Mouse (Mus musculus): Measurements from ENCODE around the gene Trib3. TPM values are rescaled to one million over a fixed set of nuclear protein-coding genes. Genes with fewer than 3 reads are reported as not detected.

Trib3 gene
- polyA plus RNA-seq, 1 experiment from 2014 or later, result 5.0 TPM

DNA sequence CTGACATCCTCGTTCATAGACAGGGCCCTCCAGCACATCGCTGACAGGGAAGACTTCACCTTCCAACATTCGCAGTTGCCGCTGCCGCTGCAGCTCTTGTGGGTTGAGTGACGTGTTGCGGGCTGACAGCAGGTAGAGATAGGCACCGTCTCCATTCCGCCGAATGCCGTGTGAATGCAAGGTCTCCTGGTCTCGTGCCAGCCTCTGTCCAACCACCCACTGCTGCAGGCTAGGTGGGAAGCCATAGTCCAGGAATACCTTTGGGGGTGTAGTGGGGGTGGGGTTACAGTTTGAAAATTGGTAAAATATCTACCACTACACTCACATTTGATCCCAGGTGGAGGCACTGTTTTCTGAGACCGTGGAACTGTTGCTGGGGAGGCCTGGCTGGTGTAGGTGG is 17.7 kb downstream of the Trib3 start:
- Histone ChIP-seq H3K9ac (ENCODE audit: low read length) (no peak overlapping the region), H3K4me3 (ENCODE audit: low read length) (no peak overlapping the region), H3K4me2 (ENCODE audit: low read depth, low read length) (no peak overlapping the region), H3K4me1 (replicated peaks; ENCODE audit: control insufficient read depth, insufficient read depth, low read length) (peaks cover 10% of the 10 kb centered on the region; the same call in 1 of the 2 replicates), H3K27ac (ENCODE audit: low read length) (no peak overlapping the region), H3K36me3 (ENCODE audit: control insufficient read depth, insufficient read depth, low read length) (peaks cover 30% of the 10 kb centered on the region), H3K9me3 (ENCODE audit: control insufficient read depth, low read length) (no peaks in the 10 kb centered on the region), H3K27me3 (ENCODE audit: control insufficient read depth, insufficient read depth, low read depth, low read length) (no peaks in the 10 kb centered on the region)
- ATAC-seq (ENCODE audit: low read depth), result no peak
- 87% methylated on average over 13 of the region's 13 CpGs for WGBS

DNA sequence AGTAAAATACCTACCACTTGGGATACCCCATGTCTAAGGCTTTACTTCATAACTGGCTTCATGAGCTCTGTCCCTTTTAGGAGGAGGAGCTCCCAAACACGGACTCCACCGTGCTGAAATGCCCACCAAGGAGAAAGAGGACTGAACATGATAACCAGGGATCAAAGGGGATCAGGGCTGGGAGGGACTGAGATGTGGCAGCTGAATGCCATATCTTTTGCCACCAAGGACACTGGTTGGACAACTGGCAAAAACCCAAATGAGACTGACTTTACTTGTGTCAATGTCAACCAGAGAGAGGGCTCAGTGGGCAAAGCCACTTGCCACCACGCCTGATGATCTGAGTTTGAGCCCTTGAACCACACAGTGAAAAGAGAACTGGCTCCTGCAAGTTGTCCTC is 19.0 kb downstream of the Trib3 start:
- no peak for ATAC-seq (ENCODE audit: low read depth)
- no peaks in the 10 kb centered on the region for H3K27me3 ChIP-seq (ENCODE audit: control insufficient read depth, insufficient read depth, low read depth, low read length)
- H3K4me1 ChIP-seq (replicated peaks; ENCODE audit: control insufficient read depth, insufficient read depth, low read length), result no peaks in the 10 kb centered on the region
- no peaks in the 10 kb centered on the region for H3K9me3 ChIP-seq (ENCODE audit: control insufficient read depth, low read length)
- 81% methylated on average over 3 of the region's 3 CpGs for WGBS
- H3K9ac ChIP-seq (ENCODE audit: low read length), result no peak overlapping the region
- peaks cover 33% of the 10 kb centered on the region for H3K36me3 ChIP-seq (ENCODE audit: control insufficient read depth, insufficient read depth, low read length)
- no peak overlapping the region for H3K4me2 ChIP-seq (ENCODE audit: low read depth, low read length)
- H3K4me3 ChIP-seq (ENCODE audit: low read length), result no peak overlapping the region
- H3K27ac ChIP-seq (ENCODE audit: low read length), result no peak overlapping the region

DNA sequence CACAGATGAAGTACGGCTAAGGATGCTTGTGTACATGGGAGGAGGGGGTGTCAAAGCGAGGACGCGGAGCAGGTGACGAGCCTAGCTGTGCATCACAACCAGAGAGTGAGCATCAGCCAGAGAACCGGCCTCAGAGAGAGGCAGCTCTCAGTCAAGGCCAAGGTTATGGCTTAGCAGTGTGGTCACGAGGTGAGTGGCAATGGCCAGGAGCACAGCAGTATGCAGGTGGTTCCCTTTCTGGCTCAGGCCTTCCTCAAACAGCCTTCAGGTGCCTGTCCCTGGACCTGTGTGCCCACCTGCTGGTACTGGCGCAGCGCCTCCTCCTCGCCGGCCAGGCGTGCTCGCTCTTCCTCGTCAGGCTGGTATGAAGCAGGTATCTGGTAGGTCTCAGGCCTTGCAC is 19.9 kb downstream of the Trib3 start:
- Histone ChIP-seq H3K9ac (ENCODE audit: low read length) (no peak overlapping the region), H3K4me1 (replicated peaks; ENCODE audit: control insufficient read depth, insufficient read depth, low read length) (no peaks in the 10 kb centered on the region), H3K27ac (ENCODE audit: low read length) (no peak overlapping the region), H3K27me3 (ENCODE audit: control insufficient read depth, insufficient read depth, low read depth, low read length) (no peaks in the 10 kb centered on the region), H3K4me3 (ENCODE audit: low read length) (no peak overlapping the region), H3K4me2 (ENCODE audit: low read depth, low read length) (no peak overlapping the region), H3K36me3 (ENCODE audit: control insufficient read depth, insufficient read depth, low read length) (peaks cover 36% of the 10 kb centered on the region), H3K9me3 (ENCODE audit: control insufficient read depth, low read length) (no peaks in the 10 kb centered on the region)
- no peak for ATAC-seq (ENCODE audit: low read depth)
- WGBS, result 91% methylated on average over 14 of the region's 14 CpGs

DNA sequence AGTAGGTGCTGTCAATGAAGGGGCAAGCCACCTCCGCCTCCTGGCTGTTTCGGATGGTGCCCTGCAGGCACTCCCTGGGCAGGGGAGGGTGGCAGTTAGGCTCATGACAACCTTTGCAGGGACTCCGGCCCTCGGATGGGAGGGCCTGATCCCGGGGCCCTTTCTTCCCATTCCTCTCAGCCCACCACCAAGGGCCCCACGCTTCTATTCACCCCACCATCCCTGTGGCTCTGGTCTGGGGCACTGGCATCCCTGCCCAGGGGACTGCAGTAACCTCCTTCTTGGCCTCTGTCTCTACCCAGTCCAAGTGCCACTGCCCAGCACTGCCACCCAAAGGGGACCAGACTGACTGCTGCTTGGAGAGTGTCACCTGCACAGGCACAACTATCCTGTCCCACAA is 21.6 kb downstream of the Trib3 start:
- Histone ChIP-seq H3K9ac (ENCODE audit: low read length) (no peak overlapping the region), H3K27me3 (ENCODE audit: control insufficient read depth, insufficient read depth, low read depth, low read length) (no peaks in the 10 kb centered on the region), H3K9me3 (ENCODE audit: control insufficient read depth, low read length) (no peaks in the 10 kb centered on the region), H3K27ac (ENCODE audit: low read length) (no peak overlapping the region), H3K4me3 (ENCODE audit: low read length) (no peak overlapping the region), H3K4me2 (ENCODE audit: low read depth, low read length) (no peak overlapping the region), H3K36me3 (ENCODE audit: control insufficient read depth, insufficient read depth, low read length) (peaks cover 41% of the 10 kb centered on the region), H3K4me1 (replicated peaks; ENCODE audit: control insufficient read depth, insufficient read depth, low read length) (no peaks in the 10 kb centered on the region)
- WGBS, result 99% methylated on average over 6 of the region's 6 CpGs
- ATAC-seq (ENCODE audit: low read depth), result no peak

DNA sequence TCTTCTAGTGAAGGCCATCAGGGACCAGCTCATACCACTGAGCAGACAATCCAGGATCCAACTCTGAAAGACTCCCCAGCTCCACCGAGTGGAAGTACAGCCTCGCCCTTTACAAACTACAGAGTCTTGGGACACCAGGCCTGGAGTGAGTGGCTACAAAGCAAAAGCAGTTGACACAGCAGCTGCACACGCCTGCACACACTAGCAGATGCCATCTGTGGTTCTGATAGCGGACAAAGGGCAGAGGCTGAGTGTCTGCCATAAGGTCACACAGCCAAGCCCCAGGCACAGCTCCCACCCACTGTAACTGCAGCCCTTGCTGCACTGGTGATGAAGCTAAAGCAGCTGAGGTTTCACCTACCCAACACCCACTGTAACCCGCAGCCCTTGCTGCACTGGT is 22.3 kb downstream of the Trib3 start:
- no peak overlapping the region for H3K9ac ChIP-seq (ENCODE audit: low read length)
- no peak overlapping the region for H3K4me3 ChIP-seq (ENCODE audit: low read length)
- no peaks in the 10 kb centered on the region for H3K27me3 ChIP-seq (ENCODE audit: control insufficient read depth, insufficient read depth, low read depth, low read length)
- no peak for ATAC-seq (ENCODE audit: low read depth)
- H3K4me2 ChIP-seq (ENCODE audit: low read depth, low read length), result no peak overlapping the region
- no peaks in the 10 kb centered on the region for H3K9me3 ChIP-seq (ENCODE audit: control insufficient read depth, low read length)
- H3K4me1 ChIP-seq (replicated peaks; ENCODE audit: control insufficient read depth, insufficient read depth, low read length), result no peaks in the 10 kb centered on the region
- no peak overlapping the region for H3K27ac ChIP-seq (ENCODE audit: low read length)
- peaks cover 41% of the 10 kb centered on the region for H3K36me3 ChIP-seq (ENCODE audit: control insufficient read depth, insufficient read depth, low read length)
- 83% methylated on average over 5 of the region's 5 CpGs for WGBS

DNA sequence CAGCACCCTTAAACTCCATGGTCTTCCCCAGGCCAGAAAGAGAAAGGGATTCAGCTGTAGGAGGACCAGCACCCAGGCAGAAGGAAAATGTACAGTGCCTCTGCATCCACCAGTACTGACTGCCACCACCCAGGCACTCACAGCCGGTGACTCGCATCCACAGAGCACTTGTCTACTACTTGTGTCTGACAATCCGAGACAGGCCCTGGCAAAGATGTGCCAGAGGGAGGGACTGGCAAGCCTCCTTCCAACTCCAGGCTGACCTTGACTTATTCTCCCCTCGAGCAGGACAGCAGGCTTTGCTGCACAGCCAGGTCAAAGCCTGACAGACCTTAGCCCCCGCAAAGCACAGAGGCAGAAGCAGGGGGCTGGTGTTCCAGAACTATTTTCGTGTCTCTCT is 26.8 kb downstream of the Trib3 start:
- Histone ChIP-seq H3K27me3 (ENCODE audit: control insufficient read depth, insufficient read depth, low read depth, low read length) (no peaks in the 10 kb centered on the region), H3K4me3 (ENCODE audit: low read length) (no peak overlapping the region), H3K4me1 (replicated peaks; ENCODE audit: control insufficient read depth, insufficient read depth, low read length) (no peaks in the 10 kb centered on the region), H3K9ac (ENCODE audit: low read length) (no peak overlapping the region), H3K27ac (ENCODE audit: low read length) (no peak overlapping the region), H3K4me2 (ENCODE audit: low read depth, low read length) (no peak overlapping the region), H3K9me3 (ENCODE audit: control insufficient read depth, low read length) (no peaks in the 10 kb centered on the region), H3K36me3 (ENCODE audit: control insufficient read depth, insufficient read depth, low read length) (peaks cover 44% of the 10 kb centered on the region)
- ATAC-seq (ENCODE audit: low read depth), result no peak
- 71% methylated on average over 6 of the region's 6 CpGs for WGBS

DNA sequence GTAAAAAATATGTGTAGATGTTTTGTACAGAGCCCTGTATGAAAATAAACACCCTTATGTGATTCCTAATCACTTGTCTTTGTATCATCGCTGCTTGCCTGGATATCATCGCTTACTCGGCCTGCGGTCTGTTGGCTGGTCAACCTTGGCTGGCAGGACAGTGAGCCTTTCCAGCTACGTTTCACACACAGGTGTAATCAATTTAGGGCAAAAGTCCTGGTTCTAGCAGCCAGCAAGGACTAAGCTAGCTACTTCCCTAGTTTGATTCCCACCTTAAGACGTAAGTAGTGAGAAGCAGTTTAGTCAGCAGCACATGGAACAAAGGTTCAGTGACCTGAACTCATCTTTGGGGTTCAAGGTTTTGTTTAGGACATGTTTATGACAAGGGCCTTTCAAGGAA is 29.9 kb downstream of the Trib3 start:
- no peaks in the 10 kb centered on the region for H3K9me3 ChIP-seq (ENCODE audit: control insufficient read depth, low read length)
- H3K4me2 ChIP-seq (ENCODE audit: low read depth, low read length), result no peak overlapping the region
- no peaks in the 10 kb centered on the region for H3K4me1 ChIP-seq (replicated peaks; ENCODE audit: control insufficient read depth, insufficient read depth, low read length)
- no peak overlapping the region for H3K9ac ChIP-seq (ENCODE audit: low read length)
- WGBS, result 88% methylated on average over 6 of the region's 6 CpGs
- H3K27me3 ChIP-seq (ENCODE audit: control insufficient read depth, insufficient read depth, low read depth, low read length), result no peaks in the 10 kb centered on the region
- peaks cover 59% of the 10 kb centered on the region for H3K36me3 ChIP-seq (ENCODE audit: control insufficient read depth, insufficient read depth, low read length)
- no peak overlapping the region for H3K27ac ChIP-seq (ENCODE audit: low read length)
- ATAC-seq (ENCODE audit: low read depth), result no peak
- no peak overlapping the region for H3K4me3 ChIP-seq (ENCODE audit: low read length)

DNA sequence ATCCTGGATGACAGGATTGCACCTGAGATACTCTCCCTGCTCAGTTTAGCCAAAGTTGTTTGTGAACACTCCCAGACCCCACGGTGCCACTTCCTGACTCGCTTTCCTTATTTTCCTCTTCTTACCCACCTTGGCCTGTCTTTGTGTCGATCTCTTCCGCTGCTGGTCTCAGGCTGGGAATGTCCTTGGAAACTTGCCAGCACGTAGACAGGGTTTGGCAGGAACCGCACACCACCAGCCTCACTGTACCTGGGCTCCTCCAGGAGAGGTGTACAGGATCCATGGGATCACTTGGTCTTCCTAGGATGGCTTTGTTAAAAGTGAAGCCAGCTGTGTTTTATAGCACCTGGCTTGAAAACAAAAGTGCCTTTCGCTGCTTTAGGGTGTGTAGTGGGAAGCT is 30.8 kb downstream of the Trib3 start:
- Histone ChIP-seq H3K9ac (ENCODE audit: low read length) (no peak overlapping the region), H3K27me3 (ENCODE audit: control insufficient read depth, insufficient read depth, low read depth, low read length) (no peaks in the 10 kb centered on the region), H3K27ac (ENCODE audit: low read length) (no peak overlapping the region), H3K4me3 (ENCODE audit: low read length) (no peak overlapping the region), H3K4me2 (ENCODE audit: low read depth, low read length) (no peak overlapping the region), H3K9me3 (ENCODE audit: control insufficient read depth, low read length) (no peaks in the 10 kb centered on the region), H3K36me3 (ENCODE audit: control insufficient read depth, insufficient read depth, low read length) (peaks cover 61% of the 10 kb centered on the region), H3K4me1 (replicated peaks; ENCODE audit: control insufficient read depth, insufficient read depth, low read length) (no peaks in the 10 kb centered on the region)
- WGBS, result 43% methylated on average over 7 of the region's 7 CpGs
- no peak for ATAC-seq (ENCODE audit: low read depth)

DNA sequence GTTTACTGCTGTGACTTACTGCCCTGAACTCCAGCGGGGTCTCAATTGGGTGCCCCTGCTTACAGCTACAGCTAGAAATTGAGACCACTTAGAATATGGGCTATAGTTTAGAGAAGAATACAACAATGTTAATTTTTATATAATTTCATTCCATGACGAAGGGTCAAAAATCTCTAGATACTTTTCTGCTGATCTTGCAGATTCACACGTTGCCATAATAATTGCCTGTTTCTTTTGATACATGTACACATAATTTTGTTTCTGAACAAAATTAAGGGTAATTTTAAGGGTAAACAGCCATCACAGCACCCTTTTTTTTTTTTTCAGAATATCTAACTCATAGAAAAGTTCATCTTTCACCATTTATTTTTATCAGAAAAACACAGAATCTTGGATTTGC is 36.6 kb downstream of the Trib3 start:
- Histone ChIP-seq H3K27me3 (ENCODE audit: control insufficient read depth, insufficient read depth, low read depth, low read length) (no peaks in the 10 kb centered on the region), H3K9ac (ENCODE audit: low read length) (no peak overlapping the region), H3K4me3 (ENCODE audit: low read length) (no peak overlapping the region), H3K4me2 (ENCODE audit: low read depth, low read length) (no peak overlapping the region), H3K4me1 (replicated peaks; ENCODE audit: control insufficient read depth, insufficient read depth, low read length) (no peaks in the 10 kb centered on the region), H3K36me3 (ENCODE audit: control insufficient read depth, insufficient read depth, low read length) (peaks cover 62% of the 10 kb centered on the region), H3K9me3 (ENCODE audit: control insufficient read depth, low read length) (no peaks in the 10 kb centered on the region), H3K27ac (ENCODE audit: low read length) (no peak overlapping the region)
- WGBS, result 91% methylated on average over 3 of the region's 3 CpGs
- ATAC-seq (ENCODE audit: low read depth), result no peak

DNA sequence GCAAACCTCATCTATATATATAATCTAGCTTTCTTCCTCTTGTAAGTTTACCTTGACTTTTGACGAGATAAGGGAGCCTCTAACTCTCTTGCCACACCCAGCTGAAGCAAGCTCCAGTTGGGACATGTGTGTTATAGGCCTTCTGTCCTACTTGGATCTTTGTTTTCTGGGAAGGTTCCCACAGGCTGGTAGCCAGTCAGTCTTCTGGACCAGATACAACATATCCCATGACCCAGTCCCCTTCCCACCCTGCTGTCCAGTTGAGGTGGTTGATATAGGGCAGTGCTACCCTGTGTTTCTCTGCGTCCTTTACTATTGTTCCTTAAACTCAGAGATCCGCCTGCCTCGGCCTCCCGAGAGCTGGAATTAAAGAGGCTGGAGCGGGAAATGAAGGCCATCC is 38.4 kb downstream of the Trib3 start:
- no peak for ATAC-seq (ENCODE audit: low read depth)
- 91% methylated on average over 6 of the region's 6 CpGs for WGBS
- no peaks in the 10 kb centered on the region for H3K4me1 ChIP-seq (replicated peaks; ENCODE audit: control insufficient read depth, insufficient read depth, low read length)
- no peak overlapping the region for H3K9ac ChIP-seq (ENCODE audit: low read length)
- H3K9me3 ChIP-seq (ENCODE audit: control insufficient read depth, low read length), result no peaks in the 10 kb centered on the region
- H3K4me3 ChIP-seq (ENCODE audit: low read length), result no peak overlapping the region
- H3K27ac ChIP-seq (ENCODE audit: low read length), result no peak overlapping the region
- H3K27me3 ChIP-seq (ENCODE audit: control insufficient read depth, insufficient read depth, low read depth, low read length), result no peaks in the 10 kb centered on the region
- H3K4me2 ChIP-seq (ENCODE audit: low read depth, low read length), result no peak overlapping the region
- peaks cover 46% of the 10 kb centered on the region for H3K36me3 ChIP-seq (ENCODE audit: control insufficient read depth, insufficient read depth, low read length)
